Mouse (Mus musculus) embryonic facial prominence, embryonic 10.5 days (tissue): Measurements from ENCODE around the gene Grm1. TPM values are rescaled to one million over a fixed set of nuclear protein-coding genes. Genes with fewer than 3 reads are reported as not detected.

Source experiments
- DNase-seq: peaks from one replicate; pipeline ENCODE4 v3.0.0-alpha.2; 2017; ENCODE audit warnings: low spot score
- H3K27ac ChIP-seq: fragments of 300-500 bp; sonication (generic); replicated peaks from 2 replicates; pipeline ENCODE4 v1.5.1; 2016; ENCODE audit warnings: mild to moderate bottlenecking
- H3K27me3 ChIP-seq: fragments of 300-500 bp; sonication (generic); replicated peaks from 2 replicates; pipeline ENCODE4 v1.6.1; 2016; ENCODE audit warnings: low read depth, mild to moderate bottlenecking; ENCODE audit not compliant: poor library complexity, severe bottlenecking
- H3K36me3 ChIP-seq: fragments of 300-500 bp; sonication (generic); replicated peaks from 2 replicates; pipeline ENCODE4 v1.6.1; 2016; ENCODE audit warnings: mild to moderate bottlenecking, moderate library complexity
- H3K4me1 ChIP-seq: fragments of 300-500 bp; sonication (generic); 2 replicates; pipeline ENCODE4 v1.6.1; 2016
- H3K4me3 ChIP-seq: fragments of 300-500 bp; sonication (generic); 2 replicates; pipeline ENCODE4 v1.5.1; 2016; ENCODE audit warnings: mild to moderate bottlenecking, moderate library complexity
- H3K9me3 ChIP-seq: fragments of 300-500 bp; sonication (generic); 2 replicates; pipeline ENCODE4 v1.6.1; 2016; ENCODE audit warnings: mild to moderate bottlenecking
- WGBS: fragments of 180-500 bp; shearing (Covaris S2); methylation state at CpG from one replicate; pipeline ENCODE4 v1.1.7; 2016; 5-methylcytosine and 5-hydroxymethylcytosine counted together
- polyA plus RNA-seq: library from polyadenylated mRNA; unstranded; fragments of >200 nt; fragmentation: Nextera tagmentation; extraction: Ambion mirVana; gene quantifications from 2 replicates; pipeline ENCODE4 v1.2.1, GENCODE M21; 2016

Gene Grm1
- polyA plus RNA-seq, 1 experiment from 2014 or later: not detected

DNA sequence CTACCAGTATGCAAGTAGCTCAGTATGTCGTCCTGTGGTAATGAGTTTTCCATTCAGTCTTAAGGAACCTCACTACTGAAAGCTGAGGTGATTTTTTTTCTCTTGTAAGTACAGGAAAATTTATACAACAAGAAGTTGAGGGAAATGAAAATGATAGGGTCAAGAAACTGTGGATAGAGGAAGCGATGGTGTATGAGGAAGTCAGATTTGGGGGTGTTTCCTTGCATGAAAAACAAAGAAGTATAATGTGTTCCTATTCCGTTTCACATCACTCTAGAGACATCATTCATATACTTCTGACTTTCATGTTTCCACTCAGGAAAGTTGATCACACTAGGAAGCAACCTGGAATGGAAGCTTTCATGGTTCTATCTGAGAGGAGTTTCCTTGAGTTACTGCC, 422.2 kb downstream of the Grm1 start:
- H3K4me1 ChIP-seq: no peaks in the 10 kb centered on the region
- H3K4me3 ChIP-seq: no peak overlapping the region
- no peak for DNase-seq
- H3K27me3 ChIP-seq: no peaks in the 10 kb centered on the region
- no peaks in the 10 kb centered on the region for H3K36me3 ChIP-seq
- H3K9me3 ChIP-seq: no peaks in the 10 kb centered on the region
- WGBS: 73% methylated on average over 3 of the region's 3 CpGs
- H3K27ac ChIP-seq: no peak overlapping the region

DNA sequence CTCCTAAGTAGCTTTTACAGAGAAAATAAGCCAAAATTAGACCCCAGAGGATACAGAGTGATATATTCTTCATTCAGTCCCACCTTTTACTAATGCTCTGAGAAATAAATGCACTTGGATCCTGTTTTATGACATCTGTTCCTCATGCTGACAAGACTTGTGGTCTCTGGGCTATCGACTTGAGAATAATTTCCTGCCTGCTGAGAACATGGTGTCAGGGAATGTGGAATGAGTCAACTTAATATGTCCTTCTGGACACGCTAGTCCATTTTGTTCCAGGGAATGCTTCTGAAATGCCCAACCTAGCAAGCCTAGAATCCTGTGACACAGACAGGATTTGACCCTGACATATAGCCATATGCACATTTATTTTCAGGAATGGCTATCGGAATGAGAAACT, 423.0 kb downstream of the Grm1 start:
- no peak for DNase-seq
- Histone ChIP-seq H3K36me3 (no peaks in the 10 kb centered on the region), H3K9me3 (no peaks in the 10 kb centered on the region), H3K4me1 (no peaks in the 10 kb centered on the region), H3K4me3 (no peak overlapping the region), H3K27ac (no peak overlapping the region), H3K27me3 (no peaks in the 10 kb centered on the region)
- WGBS: 90% methylated on average over 3 of the region's 3 CpGs

DNA sequence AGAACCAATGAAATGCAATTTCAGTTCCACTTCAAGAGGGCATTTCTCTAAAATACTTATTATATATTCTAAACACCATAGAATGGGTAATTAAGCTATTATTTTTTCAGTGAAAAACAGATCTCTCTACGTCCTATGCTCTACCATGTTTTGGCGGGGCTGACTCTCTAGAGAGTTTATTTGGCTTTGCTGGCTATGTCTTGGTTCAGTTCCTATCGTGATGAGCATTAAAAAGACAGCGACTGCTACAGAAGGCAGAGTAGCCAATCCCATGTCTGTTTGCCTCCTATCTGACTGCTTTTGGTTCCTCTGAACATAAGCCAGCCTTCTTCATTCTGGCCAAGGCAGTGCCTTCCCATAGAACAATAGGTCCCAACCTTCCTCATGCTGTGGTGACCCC, 425.5 kb downstream of the Grm1 start:
- no peaks in the 10 kb centered on the region for H3K9me3 ChIP-seq
- no peaks in the 10 kb centered on the region for H3K4me1 ChIP-seq
- H3K27ac ChIP-seq: no peak overlapping the region
- DNase-seq: no peak
- no peak overlapping the region for H3K4me3 ChIP-seq
- 88% methylated on average over 4 of the region's 4 CpGs for whole genome bisulfite sequencing
- H3K27me3 ChIP-seq: no peaks in the 10 kb centered on the region
- H3K36me3 ChIP-seq: no peaks in the 10 kb centered on the region

DNA sequence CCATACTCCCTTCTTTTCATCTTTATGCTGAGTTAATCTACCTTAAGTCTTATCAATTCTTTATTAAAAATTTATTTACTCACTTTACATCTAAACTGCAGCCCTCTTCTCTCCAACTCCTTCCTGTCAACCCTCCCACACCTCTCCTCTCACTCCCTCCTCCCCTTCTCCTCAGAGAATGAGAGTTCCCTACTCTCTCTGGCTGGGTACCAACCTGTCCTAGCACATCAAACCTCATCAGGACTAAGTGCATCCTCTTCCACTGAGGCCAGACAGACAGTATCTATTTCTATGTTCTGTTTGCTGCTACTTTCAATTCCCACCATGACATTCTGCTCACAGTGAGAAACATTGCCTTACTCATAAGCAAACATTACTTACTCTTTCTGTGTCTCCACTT, 426.2 kb downstream of the Grm1 start:
- Histone ChIP-seq H3K36me3 (no peaks in the 10 kb centered on the region), H3K4me3 (no peak overlapping the region), H3K27me3 (no peaks in the 10 kb centered on the region), H3K27ac (no peak overlapping the region), H3K9me3 (no peaks in the 10 kb centered on the region), H3K4me1 (no peaks in the 10 kb centered on the region)
- DNase-seq: no peak

Other genes with a start within 250 kb of the Grm1 start
- 18.6 and 19.1 TPM in 2 replicates for gene Shprh, start 67.1 kb upstream of the Grm1 start, polyA plus RNA-seq
- 52.5 and 53.4 TPM in 2 replicates for gene Fbxo30, start 199.0 kb upstream of the Grm1 start, polyA plus RNA-seq